In genomic region chr16:92139386-92140261, GRCm38 (mm10) we compare ENCODE assay signal across 9 mouse cellular contexts.
DNase-seq lines count a peak whose midpoint lies in the region; ATAC-seq lines count a peak whose summit lies in the region.
"Had no signal": no experiment of that assay in that cellular context is flagged by ENCODE, and none has a peak within 500 bp of the region (broad histone marks: within the 10 kb centered on the region; RNA-seq: fewer than 3 reads in every experiment).

No protein-coding gene starts in this region.

- H3K36me3 ChIP-seq in neural tube, embryonic 15.5 days: no peaks in the 10 kb centered on the region
- H3K36me3 ChIP-seq in embryonic facial prominence, embryonic 11.5 days (replicated peaks; ENCODE audit: control insufficient read depth, insufficient read depth, low read depth, low read length): no peaks in the 10 kb centered on the region
- H3K36me3 ChIP-seq in hindbrain, embryonic 14.5 days (replicated peaks; ENCODE audit: control insufficient read depth, insufficient read depth): no peaks in the 10 kb centered on the region
- H3K36me3 ChIP-seq: liver, embryonic 13.5 days had no signal

- 44% methylated on average over 15 of the region's 15 CpGs for WGBS in neural tube, embryonic 15.5 days
- WGBS in embryonic facial prominence, embryonic 11.5 days: 39% methylated on average over 15 of the region's 15 CpGs
- 32% methylated on average over 15 of the region's 15 CpGs for WGBS in hindbrain, embryonic 14.5 days

- no peak overlapping the region for H3K4me3 ChIP-seq in neural tube, embryonic 15.5 days (replicated peaks)
- H3K4me3 ChIP-seq in embryonic facial prominence, embryonic 11.5 days (ENCODE audit: low read depth, low read length): no peak overlapping the region
- no peak overlapping the region for H3K4me3 ChIP-seq in hindbrain, embryonic 14.5 days (replicated peaks; ENCODE audit: low read length)
- H3K4me3 ChIP-seq: liver, embryonic 13.5 days had no signal

- H3K9me3 ChIP-seq in neural tube, embryonic 15.5 days (replicated peaks): no peaks in the 10 kb centered on the region
- no peaks in the 10 kb centered on the region for H3K9me3 ChIP-seq in embryonic facial prominence, embryonic 11.5 days (replicated peaks; ENCODE audit: control insufficient read depth, low read length)
- no peaks in the 10 kb centered on the region for H3K9me3 ChIP-seq in hindbrain, embryonic 14.5 days (ENCODE audit: control insufficient read depth, low read length)
- H3K9me3 ChIP-seq: liver, embryonic 13.5 days had no signal

- no peaks in the 10 kb centered on the region for H3K27me3 ChIP-seq in neural tube, embryonic 15.5 days (replicated peaks)
- no peaks in the 10 kb centered on the region for H3K27me3 ChIP-seq in embryonic facial prominence, embryonic 11.5 days (ENCODE audit: control insufficient read depth, insufficient read depth, low read length)
- no peaks in the 10 kb centered on the region for H3K27me3 ChIP-seq in hindbrain, embryonic 14.5 days (ENCODE audit: control insufficient read depth, insufficient read depth, low read length)
- H3K27me3 ChIP-seq: liver, embryonic 13.5 days had no signal

- peak; percentile 40 for DNase-seq in neural tube, embryonic 10.5 days (ENCODE audit: extremely low spot score, low spot score)
- DNase-seq in embryonic facial prominence, embryonic 11.5 days (ENCODE audit: low spot score): peak; percentile 43
- DNase-seq in hindbrain, embryonic 14.5 days (ENCODE audit: low spot score): no peak
- DNase-seq in skeletal muscle tissue, adult 2 months (ENCODE audit: low read depth, low spot score): peak; percentile 18
- no peak for DNase-seq in cerebellum, adult 18-20 months
- DNase-seq in layer of hippocampus, adult 11-12 months (ENCODE audit: low spot score): no peak
- DNase-seq: kidney, postnatal 4 days; liver, embryonic 13.5 days had no signal

- H3K27ac ChIP-seq in neural tube, embryonic 15.5 days (replicated peaks): no peak overlapping the region
- H3K27ac ChIP-seq in embryonic facial prominence, embryonic 11.5 days (replicated peaks; ENCODE audit: low read depth, low read length): peak overlapping the region; percentile 4; the same call in 1 of the 2 replicates
- 0 out of 2 replicates have a peak overlapping the region, but pooled peaks have one; percentile 28 for H3K27ac ChIP-seq in hindbrain, embryonic 14.5 days
- H3K27ac ChIP-seq: liver, embryonic 13.5 days had no signal

- ATAC-seq in neural tube, embryonic 15.5 days (ENCODE audit: low FRiP score): no peak
- ATAC-seq in embryonic facial prominence, embryonic 11.5 days (replicated peaks; ENCODE audit: insufficient number of reproducible peaks, low FRiP score, low TSS enrichment, low read depth): no peak; the same call in 1 of the 2 replicates
- ATAC-seq in hindbrain, embryonic 14.5 days (ENCODE audit: low FRiP score): no peak

- H3K9ac ChIP-seq in neural tube, embryonic 15.5 days (replicated peaks): no peak overlapping the region
- H3K9ac ChIP-seq in embryonic facial prominence, embryonic 11.5 days (replicated peaks; ENCODE audit: low read length): no peak overlapping the region
- H3K9ac ChIP-seq in hindbrain, embryonic 14.5 days: no peak overlapping the region
- H3K9ac ChIP-seq: liver, embryonic 13.5 days had no signal

- H3K4me2 ChIP-seq in neural tube, embryonic 15.5 days: no peak overlapping the region
- no peak overlapping the region for H3K4me2 ChIP-seq in embryonic facial prominence, embryonic 11.5 days (ENCODE audit: low read depth, low read length)
- no peak overlapping the region for H3K4me2 ChIP-seq in hindbrain, embryonic 14.5 days (replicated peaks)
- H3K4me2 ChIP-seq: liver, embryonic 13.5 days had no signal

- peaks cover 16% of the 10 kb centered on the region for H3K4me1 ChIP-seq in neural tube, embryonic 15.5 days
- H3K4me1 ChIP-seq in embryonic facial prominence, embryonic 11.5 days (ENCODE audit: control insufficient read depth, insufficient read depth, low read length): no peaks in the 10 kb centered on the region
- peaks cover 14% of the 10 kb centered on the region for H3K4me1 ChIP-seq in hindbrain, embryonic 14.5 days (replicated peaks; ENCODE audit: control insufficient read depth, insufficient read depth, low read length)
- H3K4me1 ChIP-seq: liver, embryonic 13.5 days had no signal

Comparison
In these comparisons a context has a peak if more than half of its experiments do, and no peak if none do; other contexts are left out.
1. DNase-seq: peak in neural tube, embryonic 10.5 days (single experiment), embryonic facial prominence, embryonic 11.5 days (single experiment) and skeletal muscle tissue, adult 2 months (single experiment); none in hindbrain, embryonic 14.5 days (single experiment), cerebellum, adult 18-20 months (0 of 2) and layer of hippocampus, adult 11-12 months (single experiment).